Mouse (Mus musculus) erythroid progenitor cell, adult 5-6 weeks (primary cell): ENCODE measurements around the gene Sox13. TPM values are rescaled to one million over a fixed set of nuclear protein-coding genes. Genes with fewer than 3 reads are reported as not detected.

Source experiments
- ATAC-seq: replicated peaks from 2 replicates; pipeline ENCODE4 v1.8.0; 2016; ENCODE audit warnings: moderate number of reproducible peaks, mild to moderate bottlenecking, moderate TSS enrichment, inconsistent platforms; ENCODE audit not compliant: poor library complexity, low FRiP score, severe bottlenecking
- total RNA-seq, 2 experiments: library from RNA; stranded (forward) in 1 of 2; stranded (reverse) in 1 of 2; fragments of 150-400 nt in 1 of 2; fragments of 186-747, 209-891 nt in 1 of 2; gene quantifications; 2 replicates each; pipeline versions ENCODE4 v1.2.3 to v1.2.4; 2015 to 2017; ENCODE audit warnings: low replicate concordance in 2 of 2

Sox13 gene
- total RNA-seq (2015; ENCODE audit: low replicate concordance) (1.4 and 3.4 TPM in 2 replicates), total RNA-seq (2017; ENCODE audit: low replicate concordance) (not detected in 2 replicates)

DNA sequence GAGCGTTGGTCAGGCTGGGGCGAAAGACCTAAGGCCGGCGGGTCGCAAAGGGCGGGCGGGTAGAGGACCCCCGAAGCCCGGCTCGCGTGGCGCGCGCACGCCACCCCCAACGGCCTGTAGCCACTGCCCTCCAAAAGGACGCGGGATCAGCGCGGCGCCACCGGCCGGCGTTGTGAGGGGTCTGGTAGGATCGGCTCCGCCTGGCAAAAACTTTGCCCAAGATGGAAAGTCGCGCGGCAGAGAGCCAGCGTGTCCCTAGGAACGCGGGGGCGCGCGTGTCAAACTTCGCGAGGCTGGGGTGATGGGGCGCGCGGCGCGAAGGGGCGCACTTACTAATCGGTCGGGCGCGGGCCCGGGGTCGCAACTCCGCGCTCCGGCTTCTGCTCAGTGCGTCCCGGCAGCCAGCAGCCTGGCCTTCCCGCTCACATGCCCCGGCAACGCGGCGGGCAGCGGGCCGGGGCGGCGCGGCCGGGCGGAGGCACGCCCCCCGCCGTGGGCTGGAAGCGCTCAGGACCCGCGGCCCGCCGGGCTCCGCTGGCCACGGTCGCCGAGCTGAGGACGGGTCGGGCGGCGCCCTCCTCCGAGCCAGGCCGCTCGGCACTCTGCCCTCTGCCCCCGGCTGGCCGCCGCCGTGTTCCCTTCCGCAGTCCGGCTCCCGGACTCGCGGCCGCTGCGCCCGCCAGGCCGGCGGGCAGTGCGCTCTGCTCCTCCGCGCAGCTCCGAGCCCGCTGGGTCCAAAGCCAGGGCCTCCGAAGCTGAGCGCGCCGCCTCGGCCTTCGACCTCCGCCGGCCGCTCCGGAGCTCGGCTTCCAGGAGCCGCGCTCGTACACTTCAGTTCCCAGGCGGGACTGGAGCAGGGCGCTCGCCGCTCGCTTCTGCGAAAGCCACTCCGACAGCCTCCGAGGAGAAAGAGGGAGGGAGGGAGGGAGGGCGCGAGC lies at the start of gene Sox13:
Sox13 (minus strand) TSS at position 835 of the 938 bp plus-strand sequence.
- ATAC-seq = no peak

DNA sequence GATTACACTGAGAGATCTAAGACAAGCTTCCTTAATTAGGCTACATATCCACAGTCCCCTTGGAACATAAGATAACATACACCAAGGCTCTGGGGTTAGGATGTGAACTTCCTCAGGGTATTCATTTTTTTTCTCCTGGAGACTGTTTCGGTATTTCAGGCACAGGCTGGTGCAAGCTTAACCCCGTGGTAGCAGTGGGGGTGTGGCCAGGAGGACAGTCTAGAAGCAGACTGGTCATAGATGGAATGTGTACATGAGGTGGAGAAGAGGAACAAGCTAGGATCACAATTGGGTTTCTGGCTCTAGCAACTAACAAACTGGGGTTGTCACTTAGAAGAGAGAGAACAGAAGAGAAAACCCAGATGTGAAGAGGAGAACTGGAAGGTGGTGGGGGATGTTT lies 47.4 kb upstream of the Sox13 start:
- no peak for ATAC-seq

DNA sequence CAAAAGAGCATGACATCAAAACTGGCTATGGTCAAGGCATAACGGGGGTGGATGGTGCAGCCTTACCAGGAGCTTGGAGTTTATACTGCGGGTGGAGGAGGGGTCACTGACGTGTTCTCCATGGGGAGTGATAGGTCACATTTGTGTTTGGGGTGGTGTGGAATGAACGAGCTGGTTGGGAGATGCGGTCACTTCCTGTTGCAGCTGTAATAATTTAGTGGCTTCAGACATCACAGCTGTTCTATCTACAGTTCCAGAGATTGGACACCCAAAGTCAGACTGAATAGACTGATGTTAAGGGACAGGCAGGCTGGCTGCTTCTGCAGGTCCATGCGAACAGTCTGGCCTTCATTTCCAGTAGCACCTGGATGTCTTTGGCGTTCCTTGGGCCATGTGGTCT lies 46.9 kb upstream of the Sox13 start:
- no peak for ATAC-seq

DNA sequence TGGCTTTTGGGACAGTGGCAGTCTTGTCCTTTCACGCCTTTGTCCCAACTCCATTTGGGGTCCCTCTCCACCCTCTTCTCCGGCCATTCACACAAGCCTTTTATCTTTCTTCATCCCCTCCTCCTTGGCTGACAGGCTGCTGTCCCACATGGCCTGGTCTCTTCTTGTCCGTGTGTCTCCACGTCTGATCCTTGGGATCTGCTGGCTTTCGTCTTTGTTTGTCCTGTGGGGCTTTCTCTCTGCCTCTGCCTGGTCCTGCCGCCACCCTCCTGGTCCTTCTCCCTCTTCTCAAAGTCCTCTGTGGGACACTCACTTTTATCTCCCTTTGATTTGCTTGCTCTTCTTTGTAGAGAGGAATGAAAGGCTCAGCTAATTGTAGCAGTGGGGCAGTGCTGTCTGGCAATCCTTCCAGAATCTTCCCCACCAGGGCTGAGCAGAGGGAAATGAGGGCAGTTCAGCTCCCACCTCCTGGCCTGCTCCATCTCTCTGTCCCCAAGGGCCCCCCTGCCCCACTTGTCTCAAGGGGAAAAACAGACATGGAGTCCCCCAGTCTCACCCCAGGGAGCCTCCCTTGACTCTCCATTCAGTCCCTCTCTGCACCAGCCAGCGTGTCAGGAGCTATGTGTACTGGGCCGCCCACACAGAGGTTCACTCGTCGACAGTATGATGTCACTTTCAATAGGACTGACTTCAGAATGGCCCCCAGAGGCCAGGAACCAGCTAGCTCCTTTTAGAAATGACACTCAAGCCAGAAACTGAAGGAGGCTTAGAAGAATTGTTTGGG lies 46.3 kb upstream of the Sox13 start:
- no peak for ATAC-seq

DNA sequence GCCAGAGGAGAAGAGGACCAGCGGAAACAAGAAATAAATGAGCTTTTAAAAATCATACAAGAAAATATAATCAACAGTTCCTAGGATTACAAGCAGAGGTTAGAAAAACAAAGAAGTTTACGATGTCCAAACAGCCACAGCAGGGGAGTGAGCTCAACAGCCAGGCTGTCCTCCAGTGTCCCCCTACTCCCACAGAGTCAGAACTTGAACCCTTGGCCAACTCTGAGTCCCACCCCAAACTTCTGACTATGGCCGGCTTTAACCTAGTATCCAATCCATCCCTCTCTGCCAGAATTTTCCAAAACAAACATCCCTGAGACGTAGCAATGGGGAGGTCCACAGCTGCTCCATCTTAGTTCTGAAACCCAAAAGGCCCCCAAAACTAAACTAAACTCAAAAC lies 45.0 kb upstream of the Sox13 start:
- no peak for ATAC-seq

DNA sequence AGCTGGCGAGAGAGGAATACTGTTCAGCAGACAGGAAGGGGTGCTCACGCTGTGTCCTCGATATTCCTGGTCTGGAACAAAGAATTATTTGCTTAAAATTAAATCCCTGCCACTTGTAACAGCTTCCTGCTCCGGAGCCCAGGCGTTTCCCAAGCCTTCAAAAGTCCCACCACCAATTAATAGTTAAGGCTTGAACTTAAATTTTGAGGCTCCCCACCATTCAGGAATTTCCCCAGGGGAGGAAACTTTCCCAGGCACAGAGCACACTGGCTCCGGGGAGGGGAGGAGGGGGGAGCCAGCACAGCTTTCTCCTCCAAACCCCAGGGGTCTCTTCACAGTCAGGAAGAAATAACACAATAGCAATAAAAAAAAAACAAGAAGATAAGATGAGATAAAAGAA lies 44.6 kb upstream of the Sox13 start:
- ATAC-seq = no peak

- ATAC-seq = no peak
Measured at GRCm38 (mm10) chr1:133467905-133468304, 43.7 kb upstream of the Sox13 start.

GRCm38 (mm10) chr1:133463138-133463537 lies 39.0 kb upstream of the Sox13 start:
- no peak for ATAC-seq

DNA sequence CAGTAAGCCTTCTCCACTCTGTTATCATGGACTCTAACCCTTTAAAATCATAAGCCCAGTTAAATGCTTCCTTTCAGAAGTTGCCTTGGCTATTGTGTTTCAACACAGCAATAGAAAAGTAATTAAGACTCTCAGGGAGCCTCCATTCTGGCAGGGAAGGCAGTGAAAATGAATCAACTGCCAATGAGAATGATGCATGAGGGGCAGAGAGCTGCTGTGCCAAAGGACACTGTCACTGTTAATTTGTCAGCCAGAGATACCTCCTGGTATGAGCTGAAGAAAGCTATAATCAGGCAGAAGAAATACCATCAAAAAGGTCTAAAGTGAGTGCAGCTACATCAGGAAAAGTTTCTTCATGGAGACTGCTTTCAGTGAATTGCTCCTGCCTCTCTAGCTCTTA lies 36.8 kb upstream of the Sox13 start:
- ATAC-seq = no peak

GRCm38 (mm10) chr1:133456097-133456496 lies 31.9 kb upstream of the Sox13 start:
- ATAC-seq = no peak

GRCm38 (mm10) chr1:133452564-133453165 lies 28.5 kb upstream of the Sox13 start:
- ATAC-seq = no peak

DNA sequence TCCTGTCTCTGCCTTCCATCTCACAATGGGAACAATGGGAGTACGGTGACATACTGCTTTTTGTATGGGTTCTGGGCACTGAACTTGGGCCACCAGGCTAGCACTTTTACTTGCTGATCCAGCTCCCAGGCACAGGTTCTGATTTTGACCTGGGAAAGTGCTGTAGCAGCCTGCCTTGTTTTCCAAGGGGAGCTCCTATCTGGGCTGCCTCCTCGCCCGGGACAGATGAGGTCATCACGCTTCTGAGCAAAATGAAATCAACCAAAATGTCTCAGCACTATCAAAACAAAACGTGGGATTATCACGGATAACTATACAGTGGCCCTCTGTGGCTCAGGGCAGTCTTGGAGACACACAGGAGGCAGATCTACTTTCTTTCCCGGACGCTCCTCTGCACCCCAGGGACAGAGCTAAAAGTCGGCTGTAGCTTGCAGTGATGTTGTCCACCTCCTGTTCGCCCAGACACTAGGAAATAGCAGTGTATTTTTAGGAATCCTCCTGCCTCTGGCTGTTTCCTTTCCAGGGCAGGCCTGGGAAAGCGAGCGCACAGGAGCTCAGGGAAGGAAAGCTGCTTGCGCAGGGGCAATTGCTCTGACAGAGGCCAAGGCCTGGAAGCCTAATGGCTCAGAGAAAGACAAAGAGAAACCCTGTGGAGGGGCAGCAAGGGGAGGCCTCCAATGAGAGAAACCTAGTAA lies 27.8 kb upstream of the Sox13 start:
- ATAC-seq = no peak

DNA sequence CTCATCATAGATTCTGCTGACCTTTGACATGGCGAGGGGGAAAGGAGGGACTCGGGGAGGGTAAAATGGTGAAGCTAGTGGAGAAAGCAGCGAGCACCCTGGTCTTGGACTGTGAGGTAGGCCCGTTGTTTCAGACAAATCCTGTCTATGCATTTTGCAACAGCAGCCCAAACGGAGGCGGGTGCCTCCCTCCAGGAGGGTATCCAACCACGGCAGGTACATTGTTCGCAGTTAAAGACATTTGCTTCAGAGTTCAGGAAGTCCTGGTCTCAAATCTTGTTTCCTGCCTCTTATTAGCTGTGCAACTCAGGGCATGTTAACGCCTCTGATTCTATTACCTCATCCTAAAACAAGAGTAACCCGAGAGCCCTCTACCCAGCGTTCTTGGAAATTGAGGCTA lies 26.8 kb upstream of the Sox13 start:
- no peak for ATAC-seq

DNA sequence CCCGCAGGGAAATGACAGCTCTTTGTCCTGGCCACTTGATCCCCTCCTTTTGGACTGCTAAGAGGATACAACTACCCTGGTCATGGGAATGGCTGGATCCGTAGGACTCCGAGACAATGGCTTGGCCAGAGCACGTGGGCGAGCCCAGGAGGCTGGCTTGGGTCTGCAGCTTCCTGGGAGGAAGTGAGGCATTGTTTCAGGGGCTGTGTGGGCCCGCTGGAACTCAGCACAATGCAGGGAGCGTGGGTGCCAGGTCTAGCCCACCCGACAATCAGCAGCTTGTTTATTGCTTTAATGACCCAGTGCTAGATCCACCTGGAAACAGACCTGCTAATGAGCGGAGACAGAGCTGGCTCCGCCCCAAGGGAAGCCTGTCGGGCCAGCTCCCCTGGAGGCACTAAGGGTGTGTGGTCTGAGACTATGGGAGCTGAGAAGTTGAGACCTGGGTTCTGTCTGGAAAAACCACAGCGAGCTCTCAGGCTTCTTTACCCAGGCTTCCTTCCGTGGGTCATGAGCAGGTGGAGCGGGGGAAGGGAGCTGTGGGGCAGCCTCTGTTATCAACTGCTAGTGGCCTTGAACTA lies 24.3 kb upstream of the Sox13 start:
- ATAC-seq = no peak

- no peak for ATAC-seq
Measured at GRCm38 (mm10) chr1:133446291-133446690, 22.1 kb upstream of the Sox13 start.

DNA sequence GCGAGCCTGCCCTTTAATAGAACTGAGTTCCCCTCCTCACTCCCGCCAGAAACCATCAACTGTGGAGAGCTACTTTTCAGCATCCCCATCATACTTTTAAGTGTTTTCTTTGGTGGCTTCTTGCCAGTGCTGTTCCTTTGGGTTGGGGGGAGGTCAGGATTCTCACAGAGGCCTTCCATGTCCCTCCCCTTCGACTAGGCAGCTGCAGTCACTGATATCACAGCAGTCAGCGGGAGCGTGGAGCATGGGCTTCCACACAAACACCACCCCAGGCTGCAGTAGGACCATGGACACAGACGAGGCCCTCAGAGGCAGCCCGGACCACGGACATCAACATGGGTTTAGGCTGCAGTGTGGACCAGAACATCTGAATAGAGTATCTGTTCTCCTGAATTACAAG lies 20.1 kb upstream of the Sox13 start:
- ATAC-seq = no peak

GRCm38 (mm10) chr1:133437916-133438683 lies 13.9 kb upstream of the Sox13 start:
- ATAC-seq = no peak

- ATAC-seq = no peak
Measured at GRCm38 (mm10) chr1:133434756-133435112, 10.6 kb upstream of the Sox13 start.
